ENCODE assay signal across 10 mouse cellular contexts in genomic region chr1:63614594-63614993, GRCm38 (mm10). TPM values are rescaled to one million over a fixed set of nuclear protein-coding genes. Genes with fewer than 3 reads are reported as not detected.
DNase-seq lines count a peak whose midpoint lies in the region; ATAC-seq and TF ChIP-seq lines count a peak whose summit lies in the region.
"Had no signal": no experiment of that assay in that cellular context is flagged by ENCODE, and none has a peak within 500 bp of the region (broad histone marks: within the 10 kb centered on the region; RNA-seq: fewer than 3 reads in every experiment).

No protein-coding gene starts in this region.

- TF ChIP-seq CTCF in E14TG2a.4 (conservative IDR thresholded peaks at IDR 0.05; ENCODE audit: low read length) = no peak

- H3K4me2 ChIP-seq in neural tube, embryonic 13.5 days = peak overlapping the region; percentile 39

- peak overlapping the region; percentile 77 for H3K4me3 ChIP-seq in E14TG2a.4 (replicated peaks; ENCODE audit: low read length)
- H3K4me3 ChIP-seq in neural tube, embryonic 13.5 days = no peak overlapping the region
- H3K4me3 ChIP-seq: heart, adult 2 months had no signal

- no peak overlapping the region for H3K27ac ChIP-seq in neural tube, embryonic 13.5 days (replicated peaks)
- H3K27ac ChIP-seq: heart, adult 2 months had no signal

- H3K9me3 ChIP-seq in E14TG2a.4 (ENCODE audit: low read length) = no peaks in the 10 kb centered on the region; the same call in 1 of the 2 replicates
- H3K9me3 ChIP-seq in neural tube, embryonic 13.5 days = 0 out of 2 replicates have a peak, but pooled peaks cover 3% of the 10 kb centered on the region

- no peaks in the 10 kb centered on the region for H3K36me3 ChIP-seq in E14TG2a.4 (ENCODE audit: insufficient read depth, low read length)
- no peaks in the 10 kb centered on the region for H3K36me3 ChIP-seq in neural tube, embryonic 13.5 days

- no peak overlapping the region for H3K9ac ChIP-seq in neural tube, embryonic 13.5 days

- DNase-seq in heart, adult 18-20 months = peak; percentile 2 to 49
- DNase-seq in heart, adult 9 months (ENCODE audit: low spot score in 2 of 2) = no peak
- DNase-seq in embryo, embryonic 10.5 days (ENCODE audit: low spot score) = peak; percentile 84
- DNase-seq in kidney, postnatal 10 days = peak; percentile 81
- no peak for DNase-seq in layer of hippocampus, postnatal 36 days
- no peak for DNase-seq in spleen, adult 18-20 months

- no peak for ATAC-seq in neural tube, embryonic 13.5 days (ENCODE audit: low read depth)

- peaks cover 4% of the 10 kb centered on the region for H3K4me1 ChIP-seq in E14TG2a.4 (replicated peaks; ENCODE audit: low read depth, low read length)
- H3K4me1 ChIP-seq in neural tube, embryonic 13.5 days (replicated peaks) = peaks cover 5% of the 10 kb centered on the region; the same call in 1 of the 2 replicates

- WGBS in neural tube, embryonic 13.5 days = 2% methylated on average over 11 of the region's 11 CpGs

- peaks cover 52% of the 10 kb centered on the region for H3K27me3 ChIP-seq in E14TG2a.4 (ENCODE audit: insufficient read depth, low read length)
- H3K27me3 ChIP-seq in neural tube, embryonic 13.5 days = peaks cover 21% of the 10 kb centered on the region

RNA-seq across cellular contexts. Expression of gene Gm39653, which starts 1.2 kb away (rescaled TPM):
- not detected for total RNA-seq in heart, adult 18-20 months (2021)
- not detected in 2 replicates for polyA plus RNA-seq in neural tube, embryonic 13.5 days (2015; fragmentation: Nextera tagmentation; extraction: Ambion mirVana)
- total RNA-seq in layer of hippocampus, postnatal 36 days (2021) = not detected
- total RNA-seq: heart, adult 2 months; neutrophil, adult 5-6 weeks had no signal
- polyA plus RNA-seq: heart, adult 2 months had no signal

Comparison
In these comparisons a context has a peak if more than half of its experiments do, and no peak if none do; other contexts are left out.
1. DNase-seq: peak in heart, adult 18-20 months (2 of 2), embryo, embryonic 10.5 days (single experiment) and kidney, postnatal 10 days (single experiment); none in heart, adult 9 months (0 of 2), layer of hippocampus, postnatal 36 days (0 of 2) and spleen, adult 18-20 months (0 of 2).